Mouse (Mus musculus) urinary bladder, adult 18-20 months (tissue): Measurements from ENCODE around the gene Rps25.
"Not testable (repeated sequence)": the region's sequence is repeated elsewhere in the genome, so short reads cannot be mapped to it uniquely, and the experiment has no call there.

Experiments
- DNase-seq, 2 experiments: peaks; one replicate each; pipeline ENCODE4 v3.0.0; 2022; ENCODE audit warnings: low spot score in 2 of 2, mixed read lengths in 2 of 2

The Rps25 gene

GRCm38 (mm10) chr9:44401081-44401480, 5.9 kb upstream of the Rps25 start:
- DNase-seq, result no peak

GRCm38 (mm10) chr9:44405011-44405410, 1.9 kb upstream of the Rps25 start:
- no peak for DNase-seq

GRCm38 (mm10) chr9:44407752-44408097, 786 bp downstream of the Rps25 start:
- DNase-seq, result no peak

- not testable (repeated sequence) for DNase-seq
Observed at GRCm38 (mm10) chr9:44408693-44409092, 1.8 kb downstream of the Rps25 start.

- no peak for DNase-seq
Observed at GRCm38 (mm10) chr9:44410647-44411336, 3.9 kb downstream of the Rps25 start.

- DNase-seq, result no peak
Observed at GRCm38 (mm10) chr9:44411601-44412130, 4.7 kb downstream of the Rps25 start.

GRCm38 (mm10) chr9:44412306-44412705, 5.4 kb downstream of the Rps25 start:
- DNase-seq, result no peak

- no peak for DNase-seq
Observed at GRCm38 (mm10) chr9:44412781-44413180, 5.8 kb downstream of the Rps25 start.

GRCm38 (mm10) chr9:44417156-44417891, 10.4 kb downstream of the Rps25 start:
- no peak for DNase-seq

- peak; percentile 91 to 97 for DNase-seq
Observed at GRCm38 (mm10) chr9:44417892-44418363, 11.0 kb downstream of the Rps25 start.

- no peak for DNase-seq
Observed at GRCm38 (mm10) chr9:44418519-44419385, 11.8 kb downstream of the Rps25 start, which contains the start of gene Ccdc84. Gene Ccdc84, minus strand, starts transcription at chr9:44418569.

GRCm38 (mm10) chr9:44419730-44420129, 12.8 kb downstream of the Rps25 start:
- DNase-seq, result not testable (repeated sequence)

GRCm38 (mm10) chr9:44420280-44420898, 13.4 kb downstream of the Rps25 start:
- DNase-seq, result no peak

GRCm38 (mm10) chr9:44423576-44423975, 16.6 kb downstream of the Rps25 start:
- no peak for DNase-seq

GRCm38 (mm10) chr9:44432577-44433185, 25.7 kb downstream of the Rps25 start:
- no peak for DNase-seq

GRCm38 (mm10) chr9:44435747-44436146, 28.8 kb downstream of the Rps25 start:
- no peak for DNase-seq

- no peak for DNase-seq
Observed at GRCm38 (mm10) chr9:44440961-44441360, 34.0 kb downstream of the Rps25 start, which contains the start of gene Foxr1. Gene Foxr1, minus strand, starts transcription at chr9:44441136.

- DNase-seq, result not testable (repeated sequence)
Observed at GRCm38 (mm10) chr9:44444402-44445025, 37.6 kb downstream of the Rps25 start.

- DNase-seq, result no peak
Observed at GRCm38 (mm10) chr9:44450387-44450786, 43.4 kb downstream of the Rps25 start.

GRCm38 (mm10) chr9:44454132-44454890, 47.4 kb downstream of the Rps25 start:
- peak; percentile 84 to 85 for DNase-seq
